ENCODE assay signal across 26 mouse cellular contexts in genomic region chrX:135058949-135059348, GRCm38 (mm10).
"Had no signal": no experiment of that assay in that cellular context is flagged by ENCODE, and none has a peak within 500 bp of the region (broad histone marks: within the 10 kb centered on the region; RNA-seq: fewer than 3 reads in every experiment).

No protein-coding gene starts in this region.

- H3K36me3 ChIP-seq: heart, embryonic 12.5 days; heart, embryonic 13.5 days; heart, embryonic 15.5 days; hindbrain, embryonic 10.5 days; hindbrain, embryonic 12.5 days; hindbrain, embryonic 13.5 days; hindbrain, embryonic 15.5 days; intestine, embryonic 15.5 days; kidney, embryonic 15.5 days had no signal

- H3K9ac ChIP-seq: heart, embryonic 12.5 days; heart, embryonic 13.5 days; heart, embryonic 15.5 days; hindbrain, embryonic 12.5 days; hindbrain, embryonic 13.5 days; hindbrain, embryonic 14.5 days; hindbrain, embryonic 15.5 days; intestine, embryonic 15.5 days; kidney, embryonic 15.5 days had no signal

- DNase-seq: heart, postnatal 10 days; heart, postnatal 14 days; heart, postnatal 36 days; heart, postnatal 4 days; kidney, adult 18-20 months; layer of hippocampus, adult 9-11 months; layer of hippocampus, postnatal 36 days had no signal

- H3K27ac ChIP-seq: heart, embryonic 13.5 days; heart, embryonic 15.5 days; hindbrain, embryonic 10.5 days; hindbrain, embryonic 12.5 days; hindbrain, embryonic 13.5 days; hindbrain, embryonic 14.5 days; hindbrain, embryonic 15.5 days; hindbrain, postnatal 0 days; intestine, embryonic 15.5 days; kidney, embryonic 15.5 days; kidney, postnatal 0 days; layer of hippocampus, adult 2 months; left cerebral cortex, adult 2 months had no signal

- ATAC-seq: hindbrain, embryonic 16.5 days; hindbrain, postnatal 0 days; inflammation-experienced regulatory T-cells, adult 6 months; intestine, embryonic 15.5 days; intestine, embryonic 16.5 days; intestine, postnatal 0 days had no signal

- H3K9me3 ChIP-seq: heart, embryonic 12.5 days; heart, embryonic 13.5 days; heart, embryonic 15.5 days; hindbrain, embryonic 10.5 days; hindbrain, embryonic 12.5 days; hindbrain, embryonic 13.5 days; hindbrain, embryonic 15.5 days; intestine, embryonic 15.5 days; kidney, embryonic 15.5 days had no signal

- H3K4me3 ChIP-seq: heart, embryonic 12.5 days; heart, embryonic 13.5 days; heart, embryonic 15.5 days; hindbrain, embryonic 10.5 days; hindbrain, embryonic 12.5 days; hindbrain, embryonic 13.5 days; hindbrain, embryonic 15.5 days; intestine, embryonic 15.5 days; kidney, embryonic 15.5 days; layer of hippocampus, adult 2 months; left cerebral cortex, adult 2 months had no signal

- H3K4me1 ChIP-seq: heart, embryonic 15.5 days; hindbrain, embryonic 10.5 days; hindbrain, embryonic 12.5 days; hindbrain, embryonic 13.5 days; hindbrain, embryonic 15.5 days; intestine, embryonic 15.5 days; kidney, embryonic 15.5 days had no signal

- H3K4me2 ChIP-seq: heart, embryonic 11.5 days; heart, embryonic 12.5 days; heart, embryonic 13.5 days; heart, embryonic 15.5 days; hindbrain, embryonic 12.5 days; hindbrain, embryonic 13.5 days; hindbrain, embryonic 14.5 days; hindbrain, embryonic 15.5 days; intestine, embryonic 15.5 days; kidney, embryonic 15.5 days had no signal
